Mouse (Mus musculus): ENCODE results near the gene Casc4.
A peak's percentile ranks its signal among the peaks of the same experiment; 100 is the strongest.

The Casc4 gene

DNA sequence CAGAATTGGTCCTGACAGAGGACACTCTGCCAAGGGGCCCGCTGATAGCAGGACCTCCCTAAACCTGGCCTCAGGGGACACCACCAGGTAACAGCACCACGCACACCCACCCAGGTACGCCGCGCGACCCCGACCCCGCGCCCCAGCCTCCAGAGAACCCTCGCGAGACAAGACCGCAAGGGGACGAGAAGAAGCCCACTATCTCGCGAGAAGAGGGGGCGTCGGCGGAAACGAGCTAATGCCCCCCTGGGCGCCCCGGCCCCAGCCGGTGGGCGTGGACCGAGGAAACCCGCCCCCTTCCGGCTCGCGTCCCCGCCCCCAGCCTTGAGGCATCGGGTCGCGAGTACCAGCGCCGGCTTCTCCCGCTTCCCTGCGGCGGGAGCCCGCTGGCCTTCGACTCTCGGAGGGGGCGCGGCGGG lies at the start of gene Casc4:
TSS of gene Casc4 (plus strand) at position 339 of the 419 bp plus-strand sequence.
- peak; percentile 86 for DNase-seq

DNA sequence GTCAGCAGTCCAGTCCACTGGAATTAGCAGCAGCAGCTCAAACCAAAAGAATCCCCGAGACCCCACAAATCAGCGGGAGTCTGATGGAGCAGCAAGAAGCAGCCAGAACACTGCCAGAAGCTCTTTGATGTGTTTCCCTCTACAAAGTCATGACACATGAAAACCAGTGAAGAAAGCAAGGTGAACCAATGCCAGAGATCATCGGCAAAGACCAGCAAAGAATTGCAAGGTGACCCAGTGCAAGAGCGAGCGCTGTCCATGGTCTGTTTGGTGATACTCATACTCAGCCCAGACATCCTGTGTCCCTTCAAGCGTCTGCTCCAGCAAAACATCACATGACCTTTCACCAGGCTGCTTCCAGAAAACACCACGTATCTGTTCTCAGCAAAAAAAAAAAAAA lies 45.0 kb upstream of the Casc4 start:
- no peak for DNase-seq

- no peak for DNase-seq
Observed at GRCm38 (mm10) chr2:121824653-121825052, 42.1 kb upstream of the Casc4 start.

GRCm38 (mm10) chr2:121826189-121826588 lies 40.6 kb upstream of the Casc4 start:
- DNase-seq = no peak

DNA sequence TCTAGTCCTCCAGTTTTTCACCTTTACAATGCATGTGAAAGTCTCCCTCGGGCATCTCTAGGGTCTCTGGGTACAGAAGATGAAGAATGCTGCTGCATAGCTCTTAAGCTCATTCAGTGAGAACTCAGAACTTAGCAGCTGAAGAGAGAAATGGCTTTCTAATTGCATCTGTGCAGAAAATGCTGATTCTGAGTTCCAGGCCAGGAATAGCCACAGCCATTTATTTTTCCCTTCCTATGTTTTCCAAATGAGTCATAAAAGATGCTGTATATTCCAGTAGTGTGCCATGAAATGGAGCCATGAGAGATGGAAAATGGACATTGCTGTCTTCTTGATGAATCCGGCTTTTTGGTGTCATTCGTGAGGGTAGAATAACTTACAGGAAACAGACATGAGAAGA lies 38.4 kb upstream of the Casc4 start:
- DNase-seq = no peak

DNA sequence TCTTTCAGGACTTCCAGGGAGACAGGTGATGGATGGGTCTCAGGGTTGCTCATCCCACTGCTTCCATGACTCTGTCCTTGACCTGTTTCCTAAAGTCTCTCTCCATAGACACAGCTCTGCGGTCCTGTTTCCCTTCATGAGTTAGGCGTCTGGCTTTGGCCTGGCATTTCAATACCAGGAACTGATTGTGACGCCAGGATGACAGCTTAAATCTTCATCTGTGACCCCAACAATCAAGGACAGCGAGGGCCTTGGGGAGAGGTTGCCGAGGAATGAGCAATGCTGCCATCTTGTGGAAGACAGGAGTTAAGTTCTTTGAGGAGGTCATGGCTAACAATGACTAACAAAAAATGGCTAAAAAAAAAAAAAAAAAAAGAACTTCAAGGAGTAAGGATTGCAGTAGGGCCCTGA lies 34.3 kb upstream of the Casc4 start:
- peak; percentile 24 for DNase-seq

GRCm38 (mm10) chr2:121834926-121835325 lies 31.8 kb upstream of the Casc4 start:
- DNase-seq = no peak

GRCm38 (mm10) chr2:121841453-121841852 lies 25.3 kb upstream of the Casc4 start:
- no peak for DNase-seq

DNA sequence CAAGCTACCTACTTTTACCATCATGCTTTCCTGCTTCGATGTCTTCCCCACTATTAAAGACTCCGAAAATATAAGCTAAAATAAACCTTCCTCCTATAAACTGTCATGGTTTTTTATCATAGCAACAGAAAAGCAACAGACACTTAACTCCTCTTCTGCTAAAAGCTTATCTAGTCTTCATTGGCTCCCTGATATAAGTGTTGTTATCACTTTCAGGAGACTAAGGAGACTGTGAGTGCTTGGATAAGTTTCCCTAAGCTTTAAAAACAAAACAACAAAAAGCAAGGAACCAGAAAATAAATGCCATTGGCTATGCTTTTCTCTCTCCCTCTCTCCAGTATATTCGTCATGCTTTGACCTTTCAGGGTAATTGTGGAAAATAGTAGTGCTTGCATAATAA lies 24.5 kb upstream of the Casc4 start:
- no peak for DNase-seq

- no peak for DNase-seq
Observed at GRCm38 (mm10) chr2:121846050-121846449, 20.7 kb upstream of the Casc4 start.

- no peak for DNase-seq
Observed at GRCm38 (mm10) chr2:121852045-121852444, 14.7 kb upstream of the Casc4 start.

- no peak for DNase-seq
Observed at GRCm38 (mm10) chr2:121853974-121854373, 12.8 kb upstream of the Casc4 start.

GRCm38 (mm10) chr2:121859380-121859980 lies 7.3 kb upstream of the Casc4 start:
- no peak for DNase-seq

- DNase-seq = no peak
Observed at GRCm38 (mm10) chr2:121866071-121866601, 634 bp upstream of the Casc4 start.

DNA sequence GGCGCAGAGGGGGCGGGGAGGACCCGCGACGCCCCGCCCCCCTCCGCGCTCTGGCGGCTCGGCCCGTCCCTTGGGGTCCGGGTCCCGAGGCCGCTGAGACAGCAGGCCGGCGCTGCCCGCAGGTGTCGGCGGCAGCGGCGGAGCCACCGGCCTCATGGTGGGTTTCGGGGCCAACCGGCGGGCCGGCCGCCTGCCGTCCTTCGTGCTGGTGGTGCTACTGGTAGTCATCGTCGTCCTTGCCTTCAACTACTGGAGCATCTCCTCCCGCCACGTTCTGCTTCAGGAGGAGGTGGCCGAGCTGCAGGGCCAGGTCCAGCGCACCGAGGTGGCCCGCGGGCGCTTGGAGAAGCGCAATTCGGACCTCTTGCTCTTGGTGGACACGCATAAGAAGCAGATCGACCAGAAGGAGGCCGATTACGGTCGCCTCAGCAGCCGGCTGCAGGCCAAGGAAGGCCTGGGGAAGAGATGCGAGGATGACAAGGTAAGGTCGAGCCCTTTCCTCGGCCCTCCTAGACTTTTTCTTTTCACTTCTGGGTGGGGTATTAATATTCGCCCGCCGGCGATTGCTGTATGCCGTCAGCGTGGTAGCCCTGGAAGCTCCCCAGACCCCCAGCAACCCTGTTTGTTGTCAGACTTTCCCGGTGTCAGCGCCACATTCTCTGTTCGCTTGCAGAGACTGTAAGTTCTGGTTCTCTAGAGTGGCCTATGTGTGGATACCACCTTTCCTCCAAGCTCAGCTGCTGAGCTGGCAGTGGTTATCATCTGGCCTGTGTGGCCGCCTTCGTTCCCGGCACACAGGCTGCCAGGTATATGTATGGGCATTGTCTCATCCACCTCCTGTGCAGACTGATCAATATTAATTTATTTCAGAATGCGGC lies 520 bp downstream of the Casc4 start:
- peak; percentile 29 for DNase-seq

DNA sequence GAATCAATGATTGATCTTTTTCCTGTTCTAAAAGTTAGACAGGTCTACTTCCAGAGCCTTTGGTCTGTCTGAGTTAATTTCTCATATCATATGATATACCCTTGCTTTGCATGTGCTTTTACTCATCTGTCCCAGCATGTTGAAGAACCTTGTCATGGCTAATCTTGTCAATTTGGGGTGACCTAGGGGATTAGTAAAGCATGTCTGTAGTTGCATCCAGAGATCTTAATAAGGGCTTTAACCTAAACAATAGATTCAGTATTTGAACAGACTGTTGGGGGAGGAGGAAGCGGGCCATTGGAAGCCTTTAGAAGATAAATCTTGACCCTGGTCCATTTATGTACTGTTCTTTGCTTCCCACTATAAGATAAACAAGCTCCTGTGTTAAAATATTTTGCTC lies 12.7 kb downstream of the Casc4 start:
- no peak for DNase-seq

- no peak for DNase-seq
Observed at GRCm38 (mm10) chr2:121885509-121886106, 18.8 kb downstream of the Casc4 start.

DNA sequence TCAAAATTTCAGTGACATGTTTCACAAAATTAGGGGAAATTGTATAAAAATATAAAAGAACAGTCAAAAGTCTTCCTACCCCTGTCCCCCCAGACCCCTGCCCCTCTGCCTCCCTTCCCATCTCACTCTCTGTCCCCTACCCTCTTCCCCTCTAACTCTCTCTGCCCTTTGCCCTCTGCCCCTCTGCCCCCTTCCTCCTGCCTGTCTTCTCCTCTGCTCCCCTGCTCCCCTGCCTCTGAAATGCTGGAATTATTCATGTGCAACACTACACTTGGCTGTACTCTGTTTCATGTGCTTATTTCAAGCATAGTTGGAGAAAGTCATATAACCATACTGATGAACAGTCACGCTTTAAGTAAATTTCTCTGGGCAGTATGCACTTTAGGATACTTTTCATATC lies 19.6 kb downstream of the Casc4 start:
- peak; percentile 14 for DNase-seq

DNA sequence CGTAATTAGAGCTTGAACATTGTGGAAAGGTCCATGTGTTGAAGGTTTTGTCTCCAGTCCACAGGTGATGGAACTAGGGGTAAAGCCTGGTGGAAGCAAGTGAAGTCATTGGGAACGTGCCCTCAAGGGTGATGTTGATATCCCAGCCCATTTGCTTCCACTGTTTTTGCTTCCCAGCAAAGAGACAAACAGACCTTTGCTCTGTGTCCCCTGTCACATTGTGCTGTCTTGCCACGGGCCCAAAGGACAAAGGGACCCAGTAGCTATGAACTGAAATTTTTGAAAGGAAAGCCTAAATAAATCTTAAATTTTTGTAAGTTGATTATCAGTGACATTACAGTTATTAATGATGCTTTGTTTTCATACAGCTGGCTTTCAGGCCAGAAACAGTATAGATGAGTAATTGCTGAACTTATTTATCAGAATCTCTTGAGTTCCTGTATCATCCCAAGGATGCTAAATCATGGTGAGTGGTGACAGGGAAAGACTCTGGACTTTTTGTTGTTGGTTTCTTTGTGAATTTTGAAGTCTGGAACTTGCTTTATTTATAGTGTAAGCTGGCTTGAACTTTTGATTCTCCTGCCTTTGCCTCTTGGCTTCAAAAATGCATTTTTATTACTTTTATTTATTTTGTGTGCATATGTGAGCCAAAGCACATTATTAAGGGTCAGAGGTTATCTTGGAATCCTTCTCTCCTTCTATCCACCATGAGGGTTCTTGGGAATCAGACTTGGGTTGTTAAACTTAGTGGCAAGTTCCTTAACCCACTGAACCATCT lies 22.1 kb downstream of the Casc4 start:
- DNase-seq = peak; percentile 9

DNA sequence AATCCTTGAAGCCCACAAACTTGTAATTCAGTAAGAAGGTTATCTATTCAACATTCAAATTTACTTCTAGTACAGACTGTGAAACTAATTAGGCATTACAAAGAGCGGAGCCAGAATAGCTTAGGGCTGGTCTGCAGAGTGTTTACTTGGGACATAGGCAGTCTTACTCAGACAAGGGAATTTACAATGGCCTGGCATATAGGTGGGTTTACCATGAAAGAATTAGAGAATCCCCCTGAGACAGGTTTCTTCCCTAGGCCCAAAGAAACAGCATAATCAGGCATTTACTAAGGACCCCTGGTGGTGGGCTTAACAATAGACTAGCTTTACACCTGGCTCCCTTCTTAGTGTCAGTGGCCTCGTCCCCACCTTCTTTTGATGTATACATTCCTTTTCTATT lies 28.5 kb downstream of the Casc4 start:
- DNase-seq = no peak

DNA sequence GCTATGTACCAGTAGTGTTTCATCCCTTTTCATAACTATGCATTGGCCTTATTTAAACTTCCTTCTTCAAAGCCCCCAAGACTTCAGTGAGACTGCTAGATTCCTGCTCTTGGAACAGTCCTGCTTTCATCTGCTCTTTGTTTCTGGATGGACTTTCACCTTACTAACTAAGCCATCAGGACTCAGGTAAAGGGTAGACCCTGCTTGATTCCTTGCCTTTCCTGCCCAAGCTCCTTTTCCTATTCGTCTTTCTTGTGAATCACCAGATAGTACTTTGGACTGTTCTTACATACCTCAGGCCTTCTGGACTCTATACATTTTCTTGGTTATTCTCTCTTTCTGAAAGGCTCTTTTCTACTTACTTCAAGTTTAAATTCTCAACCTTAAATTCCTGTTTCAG lies 30.1 kb downstream of the Casc4 start:
- DNase-seq = no peak

GRCm38 (mm10) chr2:121909975-121910374 lies 43.2 kb downstream of the Casc4 start:
- DNase-seq = no peak
